Mouse (Mus musculus) hindbrain, embryonic 14.5 days (tissue): ENCODE measurements around the gene Ephb3. TPM values are rescaled to one million over a fixed set of nuclear protein-coding genes. Genes with fewer than 3 reads are reported as not detected.

Source experiments
- ATAC-seq: fragments of 200-750 bp; cut with Nextera tagmentation; 2 replicates; pipeline ENCODE4 v1.8.0; 2017; ENCODE audit warnings: moderate number of reproducible peaks, mild to moderate bottlenecking, moderate TSS enrichment, moderate library complexity; ENCODE audit not compliant: low FRiP score
- DNase-seq: peaks from one replicate; pipeline ENCODE4 v3.0.0-alpha.2; 2015; ENCODE audit warnings: low spot score
- H3K27ac ChIP-seq: fragments of 300-500 bp; sonication (generic); 2 replicates; pipeline ENCODE4 v1.5.1; 2014; ENCODE audit warnings: mild to moderate bottlenecking, moderate library complexity
- H3K27me3 ChIP-seq: fragments of 300-500 bp; sonication (generic); 2 replicates; pipeline ENCODE4 v1.6.1; 2014; ENCODE audit warnings: mild to moderate bottlenecking, low read length, mixed read lengths; ENCODE audit not compliant: control insufficient read depth, insufficient read depth
- H3K36me3 ChIP-seq: fragments of 300-500 bp; sonication (generic); replicated peaks from 2 replicates; pipeline ENCODE4 v1.6.1; 2014; ENCODE audit not compliant: control insufficient read depth, insufficient read depth
- H3K4me1 ChIP-seq: fragments of 300-500 bp; sonication (generic); replicated peaks from 2 replicates; pipeline ENCODE4 v1.6.1; 2014; ENCODE audit warnings: antibody characterized with exemption, low read length, mixed read lengths; ENCODE audit not compliant: control insufficient read depth, insufficient read depth
- H3K4me2 ChIP-seq: fragments of 300-500 bp; sonication (generic); replicated peaks from 2 replicates; pipeline ENCODE4 v1.6.1; 2014; ENCODE audit warnings: mild to moderate bottlenecking, moderate library complexity
- H3K4me3 ChIP-seq: fragments of 300-500 bp; sonication (generic); replicated peaks from 2 replicates; pipeline ENCODE4 v1.5.1; 2014; ENCODE audit warnings: mild to moderate bottlenecking, low read length
- H3K9ac ChIP-seq: fragments of 300-500 bp; sonication (generic); 2 replicates; pipeline ENCODE4 v1.6.1; 2014
- H3K9me3 ChIP-seq: fragments of 300-500 bp; sonication (generic); 2 replicates; pipeline ENCODE4 v1.6.1; 2016; ENCODE audit warnings: low read length; ENCODE audit not compliant: control insufficient read depth
- WGBS: fragments of 180-500 bp; shearing (Covaris S2); extraction: QIAGEN DNeasy Blood & Tissue Kit; methylation state at CpG from one replicate; pipeline ENCODE4 v1.1.7; 2014; 5-methylcytosine and 5-hydroxymethylcytosine counted together
- polyA plus RNA-seq: library from polyadenylated mRNA; unstranded; fragments of >200 nt; fragmentation: Nextera tagmentation; extraction: Ambion mirVana; gene quantifications from 2 replicates; pipeline ENCODE4 v1.2.1, GENCODE M21; 2014

The Ephb3 gene
- polyA plus RNA-seq, 1 experiment from 2014 or later: 11.9 TPM

- DNase-seq (no peak), ATAC-seq (no peak)
- Histone ChIP-seq H3K9ac (no peak overlapping the region), H3K36me3 (peaks cover 11% of the 10 kb centered on the region), H3K4me1 (peaks cover 46% of the 10 kb centered on the region), H3K27me3 (no peaks in the 10 kb centered on the region), H3K4me3 (no peak overlapping the region), H3K9me3 (no peaks in the 10 kb centered on the region), H3K27ac (no peak overlapping the region), H3K4me2 (no peak overlapping the region)
- 6% methylated on average over 1 of the region's 1 CpGs for WGBS
Observed at GRCm38 (mm10) chr16:21212369-21212768, 7.8 kb downstream of the Ephb3 start.

- H3K27ac ChIP-seq: no peak overlapping the region
- peaks cover 41% of the 10 kb centered on the region for H3K4me1 ChIP-seq
- peaks cover 27% of the 10 kb centered on the region for H3K36me3 ChIP-seq
- ATAC-seq (no peak), DNase-seq (no peak)
- H3K27me3 ChIP-seq: no peaks in the 10 kb centered on the region
- H3K9ac ChIP-seq: no peak overlapping the region
- 97% methylated on average over 7 of the region's 7 CpGs for WGBS
- H3K9me3 ChIP-seq: no peaks in the 10 kb centered on the region
- no peak overlapping the region for H3K4me2 ChIP-seq
- H3K4me3 ChIP-seq: no peak overlapping the region
Observed at GRCm38 (mm10) chr16:21213939-21214338, 9.4 kb downstream of the Ephb3 start.

- H3K4me3 ChIP-seq: no peak overlapping the region
- peaks cover 35% of the 10 kb centered on the region for H3K36me3 ChIP-seq
- DNase-seq (no peak), ATAC-seq (no peak)
- H3K27ac ChIP-seq: no peak overlapping the region
- H3K27me3 ChIP-seq: no peaks in the 10 kb centered on the region
- H3K4me1 ChIP-seq: peaks cover 41% of the 10 kb centered on the region
- H3K4me2 ChIP-seq: no peak overlapping the region
- H3K9me3 ChIP-seq: no peaks in the 10 kb centered on the region
- H3K9ac ChIP-seq: no peak overlapping the region
- WGBS: 76% methylated on average over 17 of the region's 17 CpGs
Observed at GRCm38 (mm10) chr16:21214803-21215202, 10.2 kb downstream of the Ephb3 start.

- H3K9me3 ChIP-seq: no peaks in the 10 kb centered on the region
- H3K9ac ChIP-seq: no peak overlapping the region
- 26% methylated on average over 4 of the region's 4 CpGs for WGBS
- H3K27me3 ChIP-seq: no peaks in the 10 kb centered on the region
- DNase-seq (peak; percentile 36), ATAC-seq (no peak)
- H3K4me3 ChIP-seq: no peak overlapping the region
- peaks cover 32% of the 10 kb centered on the region for H3K4me1 ChIP-seq
- H3K4me2 ChIP-seq: no peak overlapping the region
- H3K36me3 ChIP-seq: peaks cover 48% of the 10 kb centered on the region
- no peak overlapping the region for H3K27ac ChIP-seq
Observed at GRCm38 (mm10) chr16:21216047-21216446, 11.5 kb downstream of the Ephb3 start.

- ATAC-seq (no peak), DNase-seq (no peak)
- Histone ChIP-seq H3K36me3 (peaks cover 58% of the 10 kb centered on the region), H3K4me3 (no peak overlapping the region), H3K27me3 (no peaks in the 10 kb centered on the region), H3K9me3 (no peaks in the 10 kb centered on the region), H3K4me2 (no peak overlapping the region), H3K27ac (no peak overlapping the region), H3K9ac (no peak overlapping the region), H3K4me1 (peaks cover 22% of the 10 kb centered on the region)
- 87% methylated on average over 14 of the region's 14 CpGs for WGBS
Observed at GRCm38 (mm10) chr16:21217233-21217632, 12.7 kb downstream of the Ephb3 start.

- Histone ChIP-seq H3K4me2 (no peak overlapping the region), H3K4me3 (no peak overlapping the region), H3K9ac (no peak overlapping the region), H3K36me3 (peaks cover 67% of the 10 kb centered on the region), H3K27ac (no peak overlapping the region), H3K9me3 (no peaks in the 10 kb centered on the region), H3K27me3 (no peaks in the 10 kb centered on the region), H3K4me1 (peaks cover 22% of the 10 kb centered on the region)
- ATAC-seq (no peak), DNase-seq (no peak)
- WGBS: 93% methylated on average over 4 of the region's 4 CpGs
Observed at GRCm38 (mm10) chr16:21219656-21220055, 15.1 kb downstream of the Ephb3 start.

GRCm38 (mm10) chr16:21223038-21223437, 18.5 kb downstream of the Ephb3 start:
- no peak overlapping the region for H3K27ac ChIP-seq
- DNase-seq: no peak
- peaks cover 57% of the 10 kb centered on the region for H3K36me3 ChIP-seq
- WGBS: 86% methylated on average over 3 of the region's 3 CpGs
- H3K4me3 ChIP-seq: no peak overlapping the region
- no peaks in the 10 kb centered on the region for H3K27me3 ChIP-seq
- no peak overlapping the region for H3K4me2 ChIP-seq
- no peak overlapping the region for H3K9ac ChIP-seq
- no peaks in the 10 kb centered on the region for H3K9me3 ChIP-seq
- no peak for ATAC-seq
- 0 out of 2 replicates have a peak, but pooled peaks cover 3% of the 10 kb centered on the region for H3K4me1 ChIP-seq

- Histone ChIP-seq H3K36me3 (peaks cover 39% of the 10 kb centered on the region), H3K4me1 (0 out of 2 replicates have a peak, but pooled peaks cover 3% of the 10 kb centered on the region), H3K27me3 (no peaks in the 10 kb centered on the region), H3K9me3 (no peaks in the 10 kb centered on the region), H3K4me2 (no peak overlapping the region), H3K4me3 (no peak overlapping the region), H3K9ac (no peak overlapping the region), H3K27ac (peak overlapping the region; percentile 49; the same call in 1 of the 2 replicates)
- 25% methylated on average over 4 of the region's 4 CpGs for whole genome bisulfite sequencing
- no peak for DNase-seq
- ATAC-seq: peak; percentile 26; the same call in 1 of the 2 replicates
Observed at GRCm38 (mm10) chr16:21224648-21225240, 20.2 kb downstream of the Ephb3 start.

GRCm38 (mm10) chr16:21226629-21227028, 22.1 kb downstream of the Ephb3 start:
- Histone ChIP-seq H3K27ac (no peak overlapping the region), H3K4me3 (no peak overlapping the region), H3K27me3 (no peaks in the 10 kb centered on the region), H3K4me2 (no peak overlapping the region), H3K4me1 (0 out of 2 replicates have a peak, but pooled peaks cover 3% of the 10 kb centered on the region), H3K9me3 (no peaks in the 10 kb centered on the region), H3K36me3 (peaks cover 21% of the 10 kb centered on the region), H3K9ac (no peak overlapping the region)
- DNase-seq (no peak), ATAC-seq (no peak)
- 78% methylated on average over 6 of the region's 6 CpGs for WGBS

GRCm38 (mm10) chr16:21235135-21235534, 30.6 kb downstream of the Ephb3 start:
- H3K9me3 ChIP-seq: no peaks in the 10 kb centered on the region
- no peak overlapping the region for H3K27ac ChIP-seq
- H3K36me3 ChIP-seq: no peaks in the 10 kb centered on the region
- H3K4me1 ChIP-seq: peaks cover 14% of the 10 kb centered on the region
- H3K27me3 ChIP-seq: no peaks in the 10 kb centered on the region
- no peak overlapping the region for H3K4me3 ChIP-seq
- ATAC-seq (no peak), DNase-seq (no peak)
- WGBS: 67% methylated on average over 8 of the region's 8 CpGs
- H3K4me2 ChIP-seq: no peak overlapping the region
- H3K9ac ChIP-seq: no peak overlapping the region
